Mouse (Mus musculus): Measurements from ENCODE around the gene Cend1. TPM values are rescaled to one million over a fixed set of nuclear protein-coding genes. Genes with fewer than 3 reads are reported as not detected.

The Cend1 gene
- total RNA-seq, 2 experiments from 2014 or later: 279 to 288 TPM

GRCm38 (mm10) chr7:141463824-141464602, 34.7 kb upstream of the Cend1 start:
- peak overlapping the region; percentile 16 for H3K4me3 ChIP-seq
- intact Hi-C loops (cut with DNase I): no loop called here

GRCm38 (mm10) chr7:141462333-141462821, 33.1 kb upstream of the Cend1 start:
- intact Hi-C loops (cut with DNase I): no loop called here
- Histone ChIP-seq H3K27ac (no peak overlapping the region; the same call in 1 of the 2 replicates), H3K4me3 (peak overlapping the region; percentile 45; the same call in 1 of the 2 replicates)
- TF ChIP-seq CTCF (IDR thresholded peaks at IDR 0.05): no peak
- no peak for DNase-seq (ENCODE audit: extremely low spot score in 1 of 2, low spot score in 2 of 2)

More at GRCm38 (mm10) chr7:141463824-141464602, 34.7 kb upstream of the Cend1 start:
- no peak; the same call in 1 of the 2 replicates for TF ChIP-seq CTCF (IDR thresholded peaks at IDR 0.05)
- no peak for DNase-seq (ENCODE audit: extremely low spot score in 1 of 2, low spot score in 2 of 2)
- H3K27ac ChIP-seq: peak overlapping the region; percentile 53; the same call in 1 of the 2 replicates

GRCm38 (mm10) chr7:141461521-141462332, 32.4 kb upstream of the Cend1 start:
- intact Hi-C loops (cut with DNase I): no loop called here
- DNase-seq (ENCODE audit: extremely low spot score in 1 of 2, low spot score in 2 of 2): no peak
- peak overlapping the region; percentile 33 for H3K27ac ChIP-seq
- TF ChIP-seq CTCF (IDR thresholded peaks at IDR 0.05): no peak; the same call in none of the 2 replicates
- peak overlapping the region; percentile 45 for H3K4me3 ChIP-seq

- intact Hi-C loops (cut with DNase I): no loop called here
- peak within 1 kb of the TSS; percentile 47 for H3K27ac ChIP-seq
Observed at GRCm38 (mm10) chr7:141460391-141461113, 31.3 kb upstream of the Cend1 start, which contains the start of gene Cracr2b. Gene Cracr2b, plus strand, starts transcription at chr7:141461094.

GRCm38 (mm10) chr7:141460001-141460390, 30.7 kb upstream of the Cend1 start:
- Histone ChIP-seq H3K4me3 (no peak overlapping the region), H3K27ac (peak overlapping the region; percentile 32; the same call in 1 of the 2 replicates)
- TF ChIP-seq CTCF (IDR thresholded peaks at IDR 0.05): no peak
- no peak for DNase-seq (ENCODE audit: extremely low spot score in 1 of 2, low spot score in 2 of 2)
- intact Hi-C loops (cut with DNase I): no loop called here

More at GRCm38 (mm10) chr7:141460391-141461113, 31.3 kb upstream of the Cend1 start, which contains the start of gene Cracr2b:
- DNase-seq (ENCODE audit: extremely low spot score in 1 of 2, low spot score in 2 of 2): no peak
- TF ChIP-seq CTCF (IDR thresholded peaks at IDR 0.05): no peak
- peak within 1 kb of the TSS; percentile 45 for H3K4me3 ChIP-seq

- H3K27ac ChIP-seq: no peak overlapping the region
- H3K4me3 ChIP-seq: no peak overlapping the region
- no peak for DNase-seq (ENCODE audit: extremely low spot score in 1 of 2, low spot score in 2 of 2)
- intact Hi-C loops (cut with DNase I): no loop called here
- no peak for TF ChIP-seq CTCF (IDR thresholded peaks at IDR 0.05)
Observed at GRCm38 (mm10) chr7:141459301-141459711, 30.0 kb upstream of the Cend1 start.

GRCm38 (mm10) chr7:141458661-141459060, 29.4 kb upstream of the Cend1 start:
- intact Hi-C loops (cut with DNase I): loop anchor here (1.0 kb wide), 1 partner anchor 49 kb away; no protein-coding TSS in a partner anchor
- Histone ChIP-seq H3K4me3 (no peak overlapping the region), H3K27ac (no peak overlapping the region)
- no peak for DNase-seq (ENCODE audit: extremely low spot score in 1 of 2, low spot score in 2 of 2)
- no peak; the same call in 1 of the 2 replicates for TF ChIP-seq CTCF (IDR thresholded peaks at IDR 0.05)

- intact Hi-C loops (cut with DNase I): loop anchor here (1.0 kb wide), 1 partner anchor 49 kb away; no protein-coding TSS in a partner anchor
- no peak overlapping the region for H3K4me3 ChIP-seq
- H3K27ac ChIP-seq: no peak overlapping the region
- TF ChIP-seq CTCF (IDR thresholded peaks at IDR 0.05): peak; percentile 59
- no peak for DNase-seq (ENCODE audit: extremely low spot score in 1 of 2, low spot score in 2 of 2)
Observed at GRCm38 (mm10) chr7:141457986-141458660, 28.8 kb upstream of the Cend1 start.

GRCm38 (mm10) chr7:141457236-141457635, 27.9 kb upstream of the Cend1 start:
- Histone ChIP-seq H3K4me3 (no peak overlapping the region), H3K27ac (no peak overlapping the region)
- intact Hi-C loops (cut with DNase I): no loop called here
- DNase-seq (ENCODE audit: extremely low spot score in 1 of 2, low spot score in 2 of 2): no peak
- TF ChIP-seq CTCF (IDR thresholded peaks at IDR 0.05): no peak

GRCm38 (mm10) chr7:141456739-141457138, 27.4 kb upstream of the Cend1 start:
- no peak for TF ChIP-seq CTCF (IDR thresholded peaks at IDR 0.05)
- no peak for DNase-seq (ENCODE audit: extremely low spot score in 1 of 2, low spot score in 2 of 2)
- intact Hi-C loops (cut with DNase I): no loop called here
- Histone ChIP-seq H3K27ac (no peak overlapping the region), H3K4me3 (no peak overlapping the region)

Data from left cerebral cortex, adult 2 months (tissue).